Mouse (Mus musculus): ENCODE measurements around the gene Cd28. TPM values are rescaled to one million over a fixed set of nuclear protein-coding genes. Genes with fewer than 3 reads are reported as not detected.

Gene Cd28
- total and polyA plus RNA-seq, 3 experiments: 1.0 to 4.4 (median 1.8) TPM

DNA sequence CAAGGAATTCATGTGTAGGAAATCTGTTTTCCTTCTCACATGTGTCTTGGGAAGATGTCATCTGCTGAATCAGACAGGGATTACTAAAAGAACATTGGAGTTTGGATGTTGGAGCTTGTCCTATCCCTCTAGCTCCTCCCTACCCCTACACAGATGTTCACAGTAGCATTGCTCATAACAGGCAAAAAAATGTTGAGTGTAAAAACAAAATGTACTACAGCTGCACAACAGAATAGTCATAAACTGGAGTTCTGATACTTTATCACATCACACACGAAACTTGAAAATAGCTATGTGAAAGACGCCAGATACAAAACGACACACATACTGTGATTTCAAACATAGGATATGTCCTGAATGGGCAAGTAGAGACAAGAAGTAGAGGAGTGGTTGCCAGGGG lies 43.9 kb downstream of the Cd28 start:
- DNase-seq (ENCODE audit: extremely low read depth): no peak
- H3K4me2 ChIP-seq (ENCODE audit: insufficient read depth, low read depth, poor library complexity, severe bottlenecking): peak overlapping the region; percentile 70; the same call in 1 of the 2 replicates
- H3K36me3 ChIP-seq (replicated peaks in 1 of 2; ENCODE audit: control insufficient read depth in 1 of 2, insufficient read depth in 1 of 2, low read length in 1 of 2): no peaks in the 10 kb centered on the region
- in situ Hi-C loops (cut with MboI; ENCODE audit: low pct_ligation_motif_present, low pct_unique_long_range_greater_than_20kb, low sequenced_read_pairs) (no loop called here), dilution Hi-C loops (cut with MboI; ENCODE audit: extremely low pct_ligation_motif_present, extremely low pct_unique_long_range_greater_than_20kb, low sequenced_read_pairs) (no loop called here)
- peak overlapping the region; percentile 87 for H3K27ac ChIP-seq (ENCODE audit: insufficient read depth, low read depth)
- no peaks in the 10 kb centered on the region for H3K27me3 ChIP-seq (replicated peaks)
- H3K4me3 ChIP-seq (replicated peaks in 1 of 3; ENCODE audit: low read depth in 2 of 3, low read length in 2 of 3, poor library complexity in 1 of 3): no peak overlapping the region
- H3K9ac ChIP-seq (ENCODE audit: insufficient read depth, low read depth): peak overlapping the region; percentile 50
- TF ChIP-seq NELFE (IDR thresholded peaks at IDR 0.05; ENCODE audit: low read depth, low read length) (no peak), ZKSCAN1 (IDR thresholded peaks at IDR 0.05; ENCODE audit: borderline replicate concordance, low read depth, low read length) (no peak), USF2 (conservative IDR thresholded peaks at IDR 0.05; ENCODE audit: low read depth, low read length) (no peak), MAZ (IDR thresholded peaks at IDR 0.05; ENCODE audit: low read depth, low read length) (0 out of 2 replicates have a peak, but pooled peaks have one; percentile 19), IRF4 (IDR thresholded peaks at IDR 0.05; ENCODE audit: low read depth, low read length) (peak; percentile 62; the same call in 1 of the 2 replicates), SIN3A (IDR thresholded peaks at IDR 0.05; ENCODE audit: low read length) (0 out of 2 replicates have a peak, but pooled peaks have one; percentile 34), JUN (IDR thresholded peaks at IDR 0.05; ENCODE audit: insufficient read depth, low read depth, low read length) (peak; percentile 59; the same call in 1 of the 2 replicates), ZC3H11A (IDR thresholded peaks at IDR 0.05; ENCODE audit: low read depth, low read length) (no peak), MAFK (IDR thresholded peaks at IDR 0.05; ENCODE audit: insufficient replicate concordance, low read length) (peak; percentile 18; the same call in 1 of the 2 replicates), TCF12 (IDR thresholded peaks at IDR 0.05; ENCODE audit: low read depth, low read length) (peak; percentile 49; the same call in 1 of the 2 replicates), ZMIZ1 (IDR thresholded peaks at IDR 0.05; ENCODE audit: low read depth, low read length) (no peak), USF1 (IDR thresholded peaks at IDR 0.05; ENCODE audit: low read depth, low read length) (no peak), JUND (conservative IDR thresholded peaks at IDR 0.05; ENCODE audit: low read depth, low read length) (peak; percentile 55; the same call in 1 of the 2 replicates), POLR2AphosphoS2 (IDR thresholded peaks at IDR 0.05; ENCODE audit: low read depth, low read length) (no peak), EP300 (IDR thresholded peaks at IDR 0.05; ENCODE audit: low read length) (peak; percentile 59; the same call in 1 of the 2 replicates), UBTF (IDR thresholded peaks at IDR 0.05; ENCODE audit: low read depth, low read length) (no peak), TBP (conservative IDR thresholded peaks at IDR 0.05; ENCODE audit: low read depth, low read length) (no peak), GABPA (IDR thresholded peaks at IDR 0.05; ENCODE audit: insufficient replicate concordance, low read depth, low read length) (no peak), CTCF (conservative IDR thresholded peaks at IDR 0.05 in 1 of 2, IDR thresholded peaks at IDR 0.05 in 1 of 2; ENCODE audit: low read depth in 2 of 2, low read length in 2 of 2) (no peak), ZNF384 (IDR thresholded peaks at IDR 0.05; ENCODE audit: low read depth, low read length) (peak; percentile 62), CHD2 (IDR thresholded peaks at IDR 0.05; ENCODE audit: low read length) (no peak), MAX (IDR thresholded peaks at IDR 0.05; ENCODE audit: low read length) (no peak), SMC3 (IDR thresholded peaks at IDR 0.05; ENCODE audit: low read depth, low read length) (peak; percentile 8; the same call in 1 of the 2 replicates), RCOR1 (conservative IDR thresholded peaks at IDR 0.05; ENCODE audit: low read depth, low read length) (0 out of 2 replicates have a peak, but pooled peaks have one; percentile 41), PAX5 (IDR thresholded peaks at IDR 0.05; ENCODE audit: low read length) (no peak), NRF1 (IDR thresholded peaks at IDR 0.05; ENCODE audit: low read depth, low read length) (no peak), ELF1 (IDR thresholded peaks at IDR 0.05; ENCODE audit: low read depth, low read length) (no peak), MYC (IDR thresholded peaks at IDR 0.05; ENCODE audit: low read depth, low read length) (0 out of 2 replicates have a peak, but pooled peaks have one; percentile 15), RAD21 (IDR thresholded peaks at IDR 0.05; ENCODE audit: low read depth, low read length) (no peak; the same call in 1 of the 2 replicates), E2F4 (IDR thresholded peaks at IDR 0.05; ENCODE audit: insufficient replicate concordance, low read depth, low read length) (no peak), BHLHE40 (IDR thresholded peaks at IDR 0.05; ENCODE audit: low read depth, low read length) (peak; percentile 39; the same call in 1 of the 2 replicates), ETS1 (conservative IDR thresholded peaks at IDR 0.05; ENCODE audit: low read depth, low read length) (no peak), CHD1 (IDR thresholded peaks at IDR 0.05; ENCODE audit: low read depth, low read length) (0 out of 2 replicates have a peak, but pooled peaks have one; percentile 40), MEF2A (IDR thresholded peaks at IDR 0.05; ENCODE audit: borderline replicate concordance, low read depth, low read length) (no peak), KAT2A (IDR thresholded peaks at IDR 0.05; ENCODE audit: insufficient replicate concordance, low read length) (no peak), MXI1 (IDR thresholded peaks at IDR 0.05; ENCODE audit: low read depth, low read length) (0 out of 2 replicates have a peak, but pooled peaks have one; percentile 16), HCFC1 (IDR thresholded peaks at IDR 0.05; ENCODE audit: low read depth, low read length) (no peak), POLR2A (IDR thresholded peaks at IDR 0.05; ENCODE audit: low read depth, low read length) (no peak)
- no peaks in the 10 kb centered on the region for H3K9me3 ChIP-seq (replicated peaks; ENCODE audit: low read length)
- peaks cover 14 to 22% of the 10 kb centered on the region in 2 experiments for H3K4me1 ChIP-seq (ENCODE audit: control insufficient read depth in 1 of 2, insufficient read depth in 2 of 2)
- peaks cover 3% of the 10 kb centered on the region; the same call in 1 of the 2 replicates for H3K79me2 ChIP-seq (replicated peaks; ENCODE audit: control insufficient read depth, extremely low read depth, insufficient read depth, poor library complexity, severe bottlenecking)
